Mouse (Mus musculus): ENCODE results near the gene Cep72.

GRCm38 (mm10) chr13:74090265-74090664 is 28.2 kb upstream of the Cep72 start:
- no peak for TF ChIP-seq CTCF (IDR thresholded peaks at IDR 0.05; ENCODE audit: control insufficient read depth, insufficient read depth, insufficient read length)
- TF ChIP-seq CEBPB (IDR thresholded peaks at IDR 0.05; ENCODE audit: low read depth) = no peak

All from C2C12 (cell line).